Mouse (Mus musculus) left cerebral cortex, postnatal 25 days (tissue): ENCODE data around the gene Prr3. TPM values are rescaled to one million over a fixed set of nuclear protein-coding genes. Genes with fewer than 3 reads are reported as not detected.
"Not testable (repeated sequence)": the region's sequence is repeated elsewhere in the genome, so short reads cannot be mapped to it uniquely, and the experiment has no call there.

Experiments
- DNase-seq, 2 experiments: peaks; one replicate each; pipeline ENCODE4 v3.0.0; 2022; ENCODE audit warnings: low spot score in 2 of 2, mixed read lengths in 1 of 2
- intact Hi-C: fragments of 180-260 bp; cut with DNase I; formaldehyde crosslinking; loops from one replicate; pipeline ENCODE4 v1.15.1; 2025
- total RNA-seq, 2 experiments: library from RNA; stranded (reverse); gene quantifications; 2 replicates each; pipeline ENCODE4 v1.2.3; 2021

Prr3 gene
- 10 to 100 TPM; 40.1 to 42.9 TPM for total RNA-seq

- intact Hi-C loops, result loop anchor here (10.0 kb wide), 2 partner anchors 145 to 975 kb away; partner anchors contain the start of genes Ppp1r11, Tubb5, Znrd1 and Znrd1as
- DNase-seq, result peak; percentile 95 to 98
Measured at GRCm38 (mm10) chr17:35979401-35980362, at the start of gene Prr3, which contains the start of gene Gnl1. Prr3 (minus strand) TSS chr17:35980236. Gnl1 (plus strand) TSS chr17:35979851.

- no peak for DNase-seq
- intact Hi-C loops, result no loop called here
Measured at GRCm38 (mm10) chr17:36028879-36029619, 49.0 kb upstream of the Prr3 start.

GRCm38 (mm10) chr17:36027663-36028062 is 47.6 kb upstream of the Prr3 start:
- intact Hi-C loops, result no loop called here
- no peak for DNase-seq

GRCm38 (mm10) chr17:36025901-36026300 is 45.9 kb upstream of the Prr3 start:
- peak in 1 of 2 experiments; percentile 56 for DNase-seq
- intact Hi-C loops, result no loop called here

- intact Hi-C loops, result no loop called here
- no peak for DNase-seq
Measured at GRCm38 (mm10) chr17:36025197-36025596, 45.2 kb upstream of the Prr3 start.

GRCm38 (mm10) chr17:36023710-36024654 is 43.9 kb upstream of the Prr3 start:
- intact Hi-C loops, result no loop called here
- DNase-seq, result peak in 1 of 2 experiments; percentile 60

- DNase-seq, result no peak
Measured at GRCm38 (mm10) chr17:36022922-36023321, 42.9 kb upstream of the Prr3 start.

GRCm38 (mm10) chr17:36022098-36022497 is 42.1 kb upstream of the Prr3 start:
- no peak for DNase-seq
- intact Hi-C loops, result no loop called here

More at GRCm38 (mm10) chr17:36022922-36023321, 42.9 kb upstream of the Prr3 start:
- intact Hi-C loops, result no loop called here

GRCm38 (mm10) chr17:36021309-36021708 is 41.3 kb upstream of the Prr3 start:
- no peak for DNase-seq
- intact Hi-C loops, result no loop called here

GRCm38 (mm10) chr17:36020191-36021073 is 40.4 kb upstream of the Prr3 start, which contains the start of gene H2-T24:
H2-T24 (minus strand) TSS chr17:36020560.
- peak in 1 of 2 experiments; percentile 41 for DNase-seq
- intact Hi-C loops, result no loop called here

- no peak for DNase-seq
- intact Hi-C loops, result no loop called here
Measured at GRCm38 (mm10) chr17:36019519-36019918, 39.5 kb upstream of the Prr3 start.

- intact Hi-C loops, result no loop called here
- DNase-seq, result no peak
Measured at GRCm38 (mm10) chr17:36018979-36019378, 38.9 kb upstream of the Prr3 start.

GRCm38 (mm10) chr17:36017046-36017445 is 37.0 kb upstream of the Prr3 start:
- DNase-seq, result no peak
- intact Hi-C loops, result no loop called here

GRCm38 (mm10) chr17:36014977-36015376 is 34.9 kb upstream of the Prr3 start:
- intact Hi-C loops, result no loop called here
- no peak for DNase-seq

GRCm38 (mm10) chr17:36004409-36004808 is 24.4 kb upstream of the Prr3 start:
- DNase-seq, intact Hi-C loops: not testable (repeated sequence)

- intact Hi-C loops, result no loop called here
- no peak for DNase-seq
Measured at GRCm38 (mm10) chr17:36003331-36003730, 23.3 kb upstream of the Prr3 start.

GRCm38 (mm10) chr17:36001966-36002365 is 21.9 kb upstream of the Prr3 start:
- peak in 1 of 2 experiments; percentile 90 for DNase-seq
- intact Hi-C loops, result no loop called here
